Mouse (Mus musculus) erythroblast, embryonic 14.5 days (primary cell): ENCODE data around the gene Cdkl5.

ENCODE experiments used
- GATA1 ChIP-seq: IDR thresholded peaks from 2 replicates; pipeline ENCODE4 v1.6.1; 2012; ENCODE audit warnings: low read length, inconsistent platforms, mixed read lengths
- TAL1 ChIP-seq: IDR thresholded peaks from 3 replicates; pipeline ENCODE4 v1.6.1; 2012; ENCODE audit warnings: low read length, inconsistent platforms, mixed read lengths

DNA sequence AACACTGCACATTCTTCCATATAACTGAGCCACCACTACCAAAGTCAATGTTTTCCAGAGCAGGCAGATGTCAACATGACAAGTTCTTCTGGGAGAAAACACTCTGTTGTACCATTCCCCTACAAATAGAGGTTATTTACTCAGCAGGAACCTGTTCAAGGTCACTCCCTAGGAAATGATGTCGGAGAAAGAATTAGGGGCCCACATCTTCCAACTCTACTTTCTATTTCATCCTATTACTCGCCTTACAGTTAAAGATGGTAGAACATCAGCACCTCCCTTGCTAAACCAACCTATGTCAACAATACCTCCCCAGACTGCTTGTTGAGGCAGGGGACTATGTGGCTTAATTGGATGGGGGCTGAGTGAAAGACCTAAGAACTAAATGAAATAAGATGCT lies 226.8 kb downstream of the Cdkl5 start, which contains the start of gene Rs1:
- TF ChIP-seq GATA1, result no peak
- TF ChIP-seq TAL1, result no peak
